Mouse (Mus musculus) kidney, embryonic 15.5 days (tissue): ENCODE measurements around the gene Ikbke. TPM values are rescaled to one million over a fixed set of nuclear protein-coding genes. Genes with fewer than 3 reads are reported as not detected.

Experiments
- ATAC-seq: fragments of 200-750 bp; cut with Nextera tagmentation; replicated peaks from 2 replicates; pipeline ENCODE4 v1.8.0; 2017; ENCODE audit warnings: moderate TSS enrichment; ENCODE audit not compliant: low FRiP score
- H3K27ac ChIP-seq: fragments of 300-500 bp; sonication (generic); 2 replicates; pipeline ENCODE4 v1.5.1; 2015; ENCODE audit warnings: mild to moderate bottlenecking, inconsistent platforms
- H3K27me3 ChIP-seq: fragments of 300-500 bp; sonication (generic); 2 replicates; pipeline ENCODE4 v1.6.1; 2015; ENCODE audit warnings: inconsistent platforms
- H3K36me3 ChIP-seq: fragments of 300-500 bp; sonication (generic); 2 replicates; pipeline ENCODE4 v1.6.1; 2015; ENCODE audit warnings: inconsistent platforms
- H3K4me1 ChIP-seq: fragments of 300-500 bp; sonication (generic); 2 replicates; pipeline ENCODE4 v1.6.1; 2015; ENCODE audit warnings: inconsistent platforms
- H3K4me2 ChIP-seq: fragments of 300-500 bp; sonication (generic); 2 replicates; pipeline ENCODE4 v1.6.1; 2015; ENCODE audit warnings: moderate library complexity, mild to moderate bottlenecking, inconsistent platforms
- H3K4me3 ChIP-seq: fragments of 300-500 bp; sonication (generic); replicated peaks from 2 replicates; pipeline ENCODE4 v1.5.1; 2015; ENCODE audit warnings: mild to moderate bottlenecking, inconsistent platforms
- H3K9ac ChIP-seq: fragments of 300-500 bp; sonication (generic); 2 replicates; pipeline ENCODE4 v1.6.1; 2015; ENCODE audit warnings: mild to moderate bottlenecking, inconsistent platforms
- H3K9me3 ChIP-seq: fragments of 300-500 bp; sonication (generic); replicated peaks from 2 replicates; pipeline ENCODE4 v1.6.1; 2016; ENCODE audit warnings: inconsistent platforms
- WGBS: fragments of 180-500 bp; shearing (Covaris S2); methylation state at CpG from one replicate; pipeline ENCODE4 v1.1.7; 2015; ENCODE audit warnings: mixed read lengths; 5-methylcytosine and 5-hydroxymethylcytosine counted together
- polyA plus RNA-seq: library from polyadenylated mRNA; unstranded; fragments of >200 nt; fragmentation: Nextera tagmentation; extraction: Ambion mirVana; gene quantifications from 2 replicates; pipeline ENCODE4 v1.2.1, GENCODE M21; 2015

The Ikbke gene
- polyA plus RNA-seq, 1 experiment from 2014 or later = 4.0 TPM

GRCm38 (mm10) chr1:131278606-131279455, 575 bp downstream of the Ikbke start:
- Histone ChIP-seq H3K27ac (no peak overlapping the region), H3K9ac (peak overlapping the region; percentile 35), H3K36me3 (no peaks in the 10 kb centered on the region), H3K9me3 (no peaks in the 10 kb centered on the region), H3K4me3 (peak overlapping the region; percentile 47), H3K4me1 (peaks cover 36% of the 10 kb centered on the region), H3K4me2 (peak overlapping the region; percentile 63), H3K27me3 (0 out of 2 replicates have a peak, but pooled peaks cover 4% of the 10 kb centered on the region)
- peak; percentile 16; the same call in 1 of the 2 replicates for ATAC-seq
- WGBS = 21% methylated on average over 8 of the region's 8 CpGs

DNA sequence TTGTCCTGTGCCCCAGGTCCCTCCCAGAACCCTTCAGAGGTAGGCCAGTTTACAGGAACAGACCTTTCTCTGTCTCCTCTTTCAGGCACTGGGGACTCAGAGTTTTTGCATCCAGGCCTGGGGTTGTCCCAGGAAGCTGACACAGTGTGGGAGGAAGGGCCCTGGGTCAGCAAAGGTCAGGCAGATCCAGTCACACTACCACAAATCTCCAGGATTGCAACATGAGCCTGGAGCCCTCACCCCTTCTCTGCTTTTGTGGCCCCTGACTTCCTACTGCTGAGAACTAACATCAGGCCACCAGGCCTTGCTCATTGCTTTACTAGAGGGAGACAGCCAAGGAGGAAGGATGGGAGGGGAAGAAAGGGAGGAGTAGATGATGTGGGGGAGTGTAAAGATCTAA, 2.6 kb downstream of the Ikbke start:
- Histone ChIP-seq H3K4me3 (no peak overlapping the region), H3K27ac (no peak overlapping the region), H3K27me3 (0 out of 2 replicates have a peak, but pooled peaks cover 4% of the 10 kb centered on the region), H3K4me2 (no peak overlapping the region), H3K36me3 (no peaks in the 10 kb centered on the region), H3K9me3 (no peaks in the 10 kb centered on the region), H3K4me1 (peaks cover 36% of the 10 kb centered on the region), H3K9ac (no peak overlapping the region; the same call in 1 of the 2 replicates)
- ATAC-seq = 0 out of 2 replicates have a peak, but pooled peaks have one; percentile 34

GRCm38 (mm10) chr1:131275577-131275976, 3.8 kb downstream of the Ikbke start:
- Histone ChIP-seq H3K9me3 (no peaks in the 10 kb centered on the region), H3K4me2 (no peak overlapping the region), H3K4me1 (peaks cover 36% of the 10 kb centered on the region), H3K36me3 (no peaks in the 10 kb centered on the region), H3K27ac (no peak overlapping the region), H3K4me3 (no peak overlapping the region), H3K9ac (no peak overlapping the region), H3K27me3 (0 out of 2 replicates have a peak, but pooled peaks cover 4% of the 10 kb centered on the region)
- ATAC-seq = no peak
- WGBS = 75% methylated on average over 14 of the region's 14 CpGs

DNA sequence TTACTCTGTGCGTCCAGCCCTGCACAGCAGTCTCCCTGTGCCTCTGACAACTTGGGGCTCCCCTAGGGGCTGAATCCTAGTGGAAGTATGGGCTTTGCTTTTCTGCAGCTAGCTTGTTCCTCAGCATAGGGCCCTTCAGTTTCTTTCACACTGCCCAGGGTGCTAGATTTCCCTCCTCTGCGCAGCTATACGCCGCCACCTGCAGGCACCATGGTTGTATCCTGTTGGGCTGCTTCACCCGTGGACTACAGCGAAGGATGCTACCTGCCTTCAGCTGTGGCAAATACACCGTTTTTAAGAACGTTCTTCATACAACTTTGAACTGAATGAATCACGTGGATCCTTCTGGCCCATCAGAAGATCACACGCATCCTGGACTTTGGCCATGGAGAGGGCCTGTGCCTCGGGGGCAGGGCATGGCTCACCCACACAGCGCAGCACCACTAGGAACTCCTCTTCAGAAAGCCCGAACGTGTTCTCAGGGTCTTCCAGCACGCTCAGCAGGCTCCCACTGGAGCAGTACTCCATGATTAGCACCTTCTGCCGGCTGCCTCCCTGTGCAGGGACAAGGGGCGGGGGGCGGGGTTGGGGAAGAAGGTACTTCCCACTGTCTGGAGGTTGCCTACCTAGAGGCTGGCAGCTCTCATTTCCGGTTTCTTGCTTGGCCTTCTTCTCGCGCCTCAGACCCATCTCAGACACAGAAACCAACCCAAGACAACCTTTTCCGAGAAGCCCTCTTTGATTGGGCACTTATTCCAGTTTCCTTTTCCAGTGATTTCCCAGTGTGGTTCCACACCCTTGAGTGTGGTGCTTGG, 4.5 kb downstream of the Ikbke start:
- no peak overlapping the region for H3K9ac ChIP-seq
- 43% methylated on average over 22 of the region's 22 CpGs for WGBS
- H3K27ac ChIP-seq = 0 out of 2 replicates have a peak overlapping the region, but pooled peaks have one; percentile 11
- no peaks in the 10 kb centered on the region for H3K9me3 ChIP-seq
- 0 out of 2 replicates have a peak, but pooled peaks have one; percentile 5 for ATAC-seq
- peaks cover 32% of the 10 kb centered on the region for H3K4me1 ChIP-seq
- 0 out of 2 replicates have a peak overlapping the region, but pooled peaks have one; percentile 17 for H3K4me2 ChIP-seq
- no peaks in the 10 kb centered on the region for H3K36me3 ChIP-seq
- H3K4me3 ChIP-seq = no peak overlapping the region
- H3K27me3 ChIP-seq = 0 out of 2 replicates have a peak, but pooled peaks cover 4% of the 10 kb centered on the region

GRCm38 (mm10) chr1:131269797-131270578, 9.4 kb downstream of the Ikbke start:
- H3K27me3 ChIP-seq = 0 out of 2 replicates have a peak, but pooled peaks cover 4% of the 10 kb centered on the region
- H3K4me1 ChIP-seq = 0 out of 2 replicates have a peak, but pooled peaks cover 4% of the 10 kb centered on the region
- no peak overlapping the region for H3K9ac ChIP-seq
- WGBS = 43% methylated on average over 22 of the region's 22 CpGs
- no peaks in the 10 kb centered on the region for H3K9me3 ChIP-seq
- peak; percentile 38; the same call in 1 of the 2 replicates for ATAC-seq
- no peak overlapping the region for H3K4me3 ChIP-seq
- H3K27ac ChIP-seq = no peak overlapping the region
- no peaks in the 10 kb centered on the region for H3K36me3 ChIP-seq
- H3K4me2 ChIP-seq = no peak overlapping the region

- Histone ChIP-seq H3K36me3 (no peaks in the 10 kb centered on the region), H3K9me3 (no peaks in the 10 kb centered on the region), H3K4me2 (no peak overlapping the region), H3K9ac (no peak overlapping the region), H3K27me3 (no peaks in the 10 kb centered on the region), H3K4me1 (no peaks in the 10 kb centered on the region), H3K27ac (no peak overlapping the region), H3K4me3 (no peak overlapping the region)
- 85% methylated on average over 10 of the region's 10 CpGs for WGBS
- no peak for ATAC-seq
Observed at GRCm38 (mm10) chr1:131268776-131269175, 10.6 kb downstream of the Ikbke start.

- H3K27me3 ChIP-seq = peaks cover 5% of the 10 kb centered on the region; the same call in 1 of the 2 replicates
- no peak overlapping the region for H3K9ac ChIP-seq
- 80% methylated on average over 12 of the region's 12 CpGs for WGBS
- H3K4me2 ChIP-seq = no peak overlapping the region
- no peaks in the 10 kb centered on the region for H3K9me3 ChIP-seq
- no peak for ATAC-seq
- 0 out of 2 replicates have a peak, but pooled peaks cover 4% of the 10 kb centered on the region for H3K4me1 ChIP-seq
- no peak overlapping the region for H3K27ac ChIP-seq
- H3K4me3 ChIP-seq = no peak overlapping the region
- no peaks in the 10 kb centered on the region for H3K36me3 ChIP-seq
Observed at GRCm38 (mm10) chr1:131263905-131264304, 15.5 kb downstream of the Ikbke start.

GRCm38 (mm10) chr1:131260309-131260656, 19.1 kb downstream of the Ikbke start:
- no peak overlapping the region for H3K4me3 ChIP-seq
- ATAC-seq = no peak
- no peak overlapping the region for H3K27ac ChIP-seq
- no peak overlapping the region for H3K9ac ChIP-seq
- H3K27me3 ChIP-seq = peaks cover 5% of the 10 kb centered on the region; the same call in 1 of the 2 replicates
- 0 out of 2 replicates have a peak, but pooled peaks cover 4% of the 10 kb centered on the region for H3K4me1 ChIP-seq
- H3K4me2 ChIP-seq = no peak overlapping the region
- H3K36me3 ChIP-seq = no peaks in the 10 kb centered on the region
- H3K9me3 ChIP-seq = no peaks in the 10 kb centered on the region
- 35% methylated on average over 10 of the region's 10 CpGs for WGBS

- Histone ChIP-seq H3K4me2 (no peak overlapping the region), H3K27me3 (peaks cover 5% of the 10 kb centered on the region; the same call in 1 of the 2 replicates), H3K4me3 (no peak overlapping the region), H3K36me3 (no peaks in the 10 kb centered on the region), H3K27ac (no peak overlapping the region), H3K9ac (no peak overlapping the region), H3K9me3 (no peaks in the 10 kb centered on the region), H3K4me1 (0 out of 2 replicates have a peak, but pooled peaks cover 4% of the 10 kb centered on the region)
- WGBS = 72% methylated on average over 10 of the region's 10 CpGs
- no peak for ATAC-seq
Observed at GRCm38 (mm10) chr1:131259632-131260308, 19.6 kb downstream of the Ikbke start.

GRCm38 (mm10) chr1:131257288-131257687, 22.1 kb downstream of the Ikbke start:
- H3K4me2 ChIP-seq = no peak overlapping the region
- no peaks in the 10 kb centered on the region for H3K36me3 ChIP-seq
- 83% methylated on average over 6 of the region's 6 CpGs for WGBS
- H3K27ac ChIP-seq = no peak overlapping the region
- ATAC-seq = no peak
- 0 out of 2 replicates have a peak, but pooled peaks cover 4% of the 10 kb centered on the region for H3K4me1 ChIP-seq
- H3K9ac ChIP-seq = no peak overlapping the region
- H3K4me3 ChIP-seq = no peak overlapping the region
- H3K27me3 ChIP-seq = peaks cover 5% of the 10 kb centered on the region; the same call in 1 of the 2 replicates
- H3K9me3 ChIP-seq = no peaks in the 10 kb centered on the region
